Mouse (Mus musculus) right cerebral cortex, postnatal 10 days (tissue): Measurements from ENCODE around the gene Olfr701.

Experiments used
- DNase-seq, 2 experiments: peaks; one replicate each; pipeline ENCODE4 v3.0.0; 2021; ENCODE audit warnings: low spot score in 2 of 2

Gene Olfr701

GRCm38 (mm10) chr7:106813829-106814228 is at the start of gene Olfr701:
Gene Olfr701, plus strand, starts transcription at chr7:106814129.
- DNase-seq = no peak

- no peak for DNase-seq
These were observed 25.6 kb upstream of the Olfr701 start for GRCm38 (mm10) chr7:106788330-106788729.

GRCm38 (mm10) chr7:106793098-106793497 is 20.8 kb upstream of the Olfr701 start, which contains the start of gene Olfr699:
Gene Olfr699, minus strand, starts transcription at chr7:106793198.
- DNase-seq = no peak

GRCm38 (mm10) chr7:106808734-106809133 is 5.2 kb upstream of the Olfr701 start, which contains the start of gene Olfr700:
Gene Olfr700, minus strand, starts transcription at chr7:106808834.
- DNase-seq = no peak

- DNase-seq = no peak
These were observed 1.8 kb downstream of the Olfr701 start for GRCm38 (mm10) chr7:106815775-106816174.

GRCm38 (mm10) chr7:106818414-106818813 is 4.5 kb downstream of the Olfr701 start:
- no peak for DNase-seq

GRCm38 (mm10) chr7:106833793-106834192 is 19.9 kb downstream of the Olfr701 start, which contains the start of gene Olfr702:
Gene Olfr702, minus strand, starts transcription at chr7:106833893.
- DNase-seq = no peak

- no peak for DNase-seq
These were observed 29.1 kb downstream of the Olfr701 start, which contains the start of gene Olfr703 for GRCm38 (mm10) chr7:106843060-106843459. Gene Olfr703, plus strand, starts transcription at chr7:106843360.

GRCm38 (mm10) chr7:106862885-106863284 is 49.0 kb downstream of the Olfr701 start, which contains the start of gene Olfr704:
Gene Olfr704, plus strand, starts transcription at chr7:106863185.
- no peak for DNase-seq
